Mouse (Mus musculus) midbrain, embryonic 14.5 days (tissue): ENCODE measurements at regions not wholly inside any gene's neighbourhood (a gene's known extent, or its start where the extent isn't known, plus 50 kb on each side); places are given as distances from the start of the nearest gene placed in this dataset.

Experiments
- ATAC-seq: fragments of 200-750 bp; cut with Nextera tagmentation; 2 replicates; pipeline ENCODE4 v1.8.0; 2017; ENCODE audit warnings: moderate number of reproducible peaks, moderate library complexity; ENCODE audit not compliant: low FRiP score, low TSS enrichment
- DNase-seq: peaks from one replicate; pipeline ENCODE4 v3.0.0-alpha.2; 2015
- H3K27ac ChIP-seq: fragments of 300-500 bp; sonication (generic); replicated peaks from 2 replicates; pipeline ENCODE4 v1.5.1; 2014; ENCODE audit warnings: mild to moderate bottlenecking, low read depth, low read length, moderate library complexity
- H3K27me3 ChIP-seq: fragments of 300-500 bp; sonication (generic); 2 replicates; pipeline ENCODE4 v1.6.1; 2014; ENCODE audit warnings: low read length, control low read depth, mixed read lengths; ENCODE audit not compliant: control insufficient read depth, insufficient read depth
- H3K36me3 ChIP-seq: fragments of 300-500 bp; sonication (generic); 2 replicates; pipeline ENCODE4 v1.6.1; 2014; ENCODE audit warnings: low read length, control low read depth; ENCODE audit not compliant: control insufficient read depth, insufficient read depth
- H3K4me1 ChIP-seq: fragments of 300-500 bp; sonication (generic); 2 replicates; pipeline ENCODE4 v1.6.1; 2014; ENCODE audit warnings: mild to moderate bottlenecking, antibody characterized with exemption, low read length, control low read depth; ENCODE audit not compliant: control insufficient read depth, insufficient read depth
- H3K4me2 ChIP-seq: fragments of 300-500 bp; sonication (generic); 2 replicates; pipeline ENCODE4 v1.6.1; 2014; ENCODE audit warnings: mild to moderate bottlenecking, low read length, moderate library complexity
- H3K4me3 ChIP-seq: fragments of 300-500 bp; sonication (generic); replicated peaks from 2 replicates; pipeline ENCODE4 v1.5.1; 2014; ENCODE audit warnings: low read depth, low read length
- H3K9ac ChIP-seq: fragments of 300-500 bp; sonication (generic); replicated peaks from 2 replicates; pipeline ENCODE4 v1.6.1; 2014; ENCODE audit warnings: mild to moderate bottlenecking, low read length, moderate library complexity
- H3K9me3 ChIP-seq: fragments of 300-500 bp; sonication (generic); 2 replicates; pipeline ENCODE4 v1.6.1; 2016; ENCODE audit warnings: low read length, control low read depth, mixed read lengths; ENCODE audit not compliant: control insufficient read depth
- WGBS: fragments of 180-500 bp; shearing (Covaris S2); extraction: QIAGEN DNeasy Blood & Tissue Kit; methylation state at CpG from one replicate; pipeline ENCODE4 v1.1.7; 2014; 5-methylcytosine and 5-hydroxymethylcytosine counted together

GRCm38 (mm10) chr17:47207471-47207870, 161.2 kb upstream of the Mrps10 start:
- Histone ChIP-seq H3K27ac (no peak overlapping the region), H3K27me3 (no peaks in the 10 kb centered on the region), H3K4me3 (no peak overlapping the region), H3K36me3 (no peaks in the 10 kb centered on the region), H3K4me2 (no peak overlapping the region), H3K4me1 (0 out of 2 replicates have a peak, but pooled peaks cover 2% of the 10 kb centered on the region), H3K9me3 (no peaks in the 10 kb centered on the region), H3K9ac (no peak overlapping the region)
- DNase-seq, result no peak
- 98% methylated on average over 4 of the region's 4 CpGs for WGBS
- ATAC-seq, result no peak

- 0 out of 2 replicates have a peak, but pooled peaks cover 5% of the 10 kb centered on the region for H3K4me1 ChIP-seq
- H3K9ac ChIP-seq, result no peak overlapping the region
- H3K27ac ChIP-seq, result no peak overlapping the region
- H3K4me2 ChIP-seq, result no peak overlapping the region
- no peaks in the 10 kb centered on the region for H3K36me3 ChIP-seq
- DNase-seq (no peak), ATAC-seq (no peak)
- H3K27me3 ChIP-seq, result no peaks in the 10 kb centered on the region
- WGBS, result 76% methylated on average over 7 of the region's 7 CpGs
- H3K9me3 ChIP-seq, result no peaks in the 10 kb centered on the region
- H3K4me3 ChIP-seq, result no peak overlapping the region
Observed at GRCm38 (mm10) chr17:47204470-47205162, 164.1 kb upstream of the Mrps10 start.

GRCm38 (mm10) chr17:47199206-47199605, 169.5 kb upstream of the Mrps10 start:
- DNase-seq (no peak), ATAC-seq (no peak)
- 0 out of 2 replicates have a peak overlapping the region, but pooled peaks have one; percentile 20 for H3K27ac ChIP-seq
- no peaks in the 10 kb centered on the region for H3K36me3 ChIP-seq
- H3K9ac ChIP-seq, result no peak overlapping the region
- WGBS, result 85% methylated on average over 10 of the region's 10 CpGs
- no peak overlapping the region for H3K4me2 ChIP-seq
- no peaks in the 10 kb centered on the region for H3K9me3 ChIP-seq
- H3K4me1 ChIP-seq, result peaks cover 22% of the 10 kb centered on the region; the same call in 1 of the 2 replicates
- H3K27me3 ChIP-seq, result no peaks in the 10 kb centered on the region
- H3K4me3 ChIP-seq, result no peak overlapping the region

GRCm38 (mm10) chr17:47197957-47198356, 170.7 kb upstream of the Mrps10 start:
- no peak for ATAC-seq
- Histone ChIP-seq H3K9ac (no peak overlapping the region), H3K4me1 (peaks cover 22% of the 10 kb centered on the region; the same call in 1 of the 2 replicates), H3K9me3 (no peaks in the 10 kb centered on the region), H3K36me3 (peaks cover 4% of the 10 kb centered on the region; the same call in 1 of the 2 replicates), H3K27me3 (no peaks in the 10 kb centered on the region), H3K4me3 (no peak overlapping the region), H3K27ac (peak overlapping the region; percentile 57; the same call in 1 of the 2 replicates), H3K4me2 (no peak overlapping the region)
- 41% methylated on average over 7 of the region's 7 CpGs for WGBS
- no peak for DNase-seq

- Histone ChIP-seq H3K27me3 (no peaks in the 10 kb centered on the region), H3K9ac (no peak overlapping the region), H3K27ac (no peak overlapping the region; the same call in 1 of the 2 replicates), H3K4me1 (peaks cover 20% of the 10 kb centered on the region; the same call in 1 of the 2 replicates), H3K9me3 (no peaks in the 10 kb centered on the region), H3K4me3 (no peak overlapping the region), H3K36me3 (peaks cover 4% of the 10 kb centered on the region; the same call in 1 of the 2 replicates), H3K4me2 (no peak overlapping the region)
- ATAC-seq (no peak), DNase-seq (no peak)
- 54% methylated on average over 6 of the region's 6 CpGs for WGBS
Observed at GRCm38 (mm10) chr17:47196992-47197391, 171.7 kb upstream of the Mrps10 start.

- H3K4me3 ChIP-seq, result no peak overlapping the region
- no peak overlapping the region for H3K27ac ChIP-seq
- H3K27me3 ChIP-seq, result no peaks in the 10 kb centered on the region
- no peak overlapping the region for H3K9ac ChIP-seq
- DNase-seq (no peak), ATAC-seq (no peak)
- peaks cover 4% of the 10 kb centered on the region; the same call in 1 of the 2 replicates for H3K36me3 ChIP-seq
- H3K4me2 ChIP-seq, result no peak overlapping the region
- no peaks in the 10 kb centered on the region for H3K9me3 ChIP-seq
- 82% methylated on average over 7 of the region's 7 CpGs for WGBS
- H3K4me1 ChIP-seq, result peaks cover 19% of the 10 kb centered on the region; the same call in 1 of the 2 replicates
Observed at GRCm38 (mm10) chr17:47195981-47196380, 172.7 kb upstream of the Mrps10 start.

GRCm38 (mm10) chr17:47194463-47195012, 174.1 kb upstream of the Mrps10 start:
- no peaks in the 10 kb centered on the region for H3K9me3 ChIP-seq
- no peak overlapping the region for H3K27ac ChIP-seq
- 96% methylated on average over 14 of the region's 14 CpGs for WGBS
- peaks cover 4% of the 10 kb centered on the region; the same call in 1 of the 2 replicates for H3K36me3 ChIP-seq
- ATAC-seq, result no peak
- no peaks in the 10 kb centered on the region for H3K27me3 ChIP-seq
- peaks cover 30% of the 10 kb centered on the region; the same call in 1 of the 2 replicates for H3K4me1 ChIP-seq
- H3K9ac ChIP-seq, result no peak overlapping the region
- no peak overlapping the region for H3K4me2 ChIP-seq
- H3K4me3 ChIP-seq, result no peak overlapping the region
- no peak for DNase-seq

GRCm38 (mm10) chr17:47191416-47191815, 177.3 kb upstream of the Mrps10 start:
- no peak overlapping the region for H3K9ac ChIP-seq
- no peak for DNase-seq
- no peaks in the 10 kb centered on the region for H3K9me3 ChIP-seq
- no peaks in the 10 kb centered on the region for H3K27me3 ChIP-seq
- 90% methylated on average over 3 of the region's 3 CpGs for WGBS
- ATAC-seq, result no peak
- peaks cover 4% of the 10 kb centered on the region; the same call in 1 of the 2 replicates for H3K36me3 ChIP-seq
- no peak overlapping the region for H3K4me2 ChIP-seq
- no peak overlapping the region for H3K27ac ChIP-seq
- H3K4me1 ChIP-seq, result peaks cover 12% of the 10 kb centered on the region; the same call in 1 of the 2 replicates
- no peak overlapping the region for H3K4me3 ChIP-seq
